Mouse (Mus musculus) heart, embryonic 13.5 days (tissue): Measurements from ENCODE around the gene Serinc3. TPM values are rescaled to one million over a fixed set of nuclear protein-coding genes. Genes with fewer than 3 reads are reported as not detected.
"Not testable (repeated sequence)": the region's sequence is repeated elsewhere in the genome, so short reads cannot be mapped to it uniquely, and the experiment has no call there.

Experiments
- ATAC-seq: fragments of 200-750 bp; cut with Nextera tagmentation; 2 replicates; pipeline ENCODE4 v1.8.0; 2017; ENCODE audit warnings: moderate TSS enrichment; ENCODE audit not compliant: insufficient number of reproducible peaks, low FRiP score, low TSS enrichment; ENCODE audit errors: extremely low read depth
- H3K27ac ChIP-seq: fragments of 300-500 bp; sonication (generic); replicated peaks from 2 replicates; pipeline ENCODE4 v1.5.1; 2015; ENCODE audit warnings: moderate library complexity, mild to moderate bottlenecking, inconsistent platforms
- H3K27me3 ChIP-seq: fragments of 300-500 bp; sonication (generic); replicated peaks from 2 replicates; pipeline ENCODE4 v1.6.1; 2015; ENCODE audit warnings: mild to moderate bottlenecking, inconsistent platforms
- H3K36me3 ChIP-seq: fragments of 300-500 bp; sonication (generic); 2 replicates; pipeline ENCODE4 v1.6.1; 2015; ENCODE audit warnings: mild to moderate bottlenecking, inconsistent platforms
- H3K4me1 ChIP-seq: fragments of 300-500 bp; sonication (generic); 2 replicates; pipeline ENCODE4 v1.6.1; 2015; ENCODE audit warnings: inconsistent platforms
- H3K4me2 ChIP-seq: fragments of 300-500 bp; sonication (generic); 2 replicates; pipeline ENCODE4 v1.6.1; 2015; ENCODE audit warnings: inconsistent platforms, mild to moderate bottlenecking, moderate library complexity
- H3K4me3 ChIP-seq: fragments of 300-500 bp; sonication (generic); 2 replicates; pipeline ENCODE4 v1.5.1; 2015; ENCODE audit warnings: moderate library complexity, mild to moderate bottlenecking, inconsistent platforms
- H3K9ac ChIP-seq: fragments of 300-500 bp; sonication (generic); 2 replicates; pipeline ENCODE4 v1.6.1; 2015; ENCODE audit warnings: inconsistent platforms, mild to moderate bottlenecking, moderate library complexity
- H3K9me3 ChIP-seq: fragments of 300-500 bp; sonication (generic); 2 replicates; pipeline ENCODE4 v1.6.1; 2016; ENCODE audit warnings: inconsistent platforms
- WGBS: fragments of 180-500 bp; shearing (Covaris S2); methylation state at CpG from one replicate; pipeline ENCODE4 v1.1.7; 2015; ENCODE audit warnings: mixed read lengths; 5-methylcytosine and 5-hydroxymethylcytosine counted together
- polyA plus RNA-seq: library from polyadenylated mRNA; unstranded; fragments of >200 nt; fragmentation: Nextera tagmentation; extraction: Ambion mirVana; gene quantifications from 2 replicates; pipeline ENCODE4 v1.2.1, GENCODE M21; 2015

Gene Serinc3
- polyA plus RNA-seq, 1 experiment from 2014 or later: 50.1 TPM

- peak overlapping the region; percentile 98 for H3K9ac ChIP-seq
- peak overlapping the region; percentile 100 for H3K27ac ChIP-seq
- ATAC-seq: no peak
- H3K9me3 ChIP-seq: no peaks in the 10 kb centered on the region
- peaks cover 18% of the 10 kb centered on the region for H3K36me3 ChIP-seq
- no peaks in the 10 kb centered on the region for H3K27me3 ChIP-seq
- 5% methylated on average over 4 of the region's 4 CpGs for WGBS
- peak overlapping the region; percentile 97 for H3K4me3 ChIP-seq
- H3K4me1 ChIP-seq: peaks cover 59% of the 10 kb centered on the region
- peak overlapping the region; percentile 76 for H3K4me2 ChIP-seq
These were observed 884 bp downstream of the Serinc3 start for GRCm38 (mm10) chr2:163644047-163644446.

GRCm38 (mm10) chr2:163643576-163643971 lies 1.4 kb downstream of the Serinc3 start:
- WGBS: 43% methylated on average over 2 of the region's 2 CpGs
- Histone ChIP-seq H3K36me3 (peaks cover 18% of the 10 kb centered on the region), H3K27me3 (no peaks in the 10 kb centered on the region)

GRCm38 (mm10) chr2:163642685-163643575 lies 2.0 kb downstream of the Serinc3 start:
- Histone ChIP-seq H3K27me3 (no peaks in the 10 kb centered on the region), H3K36me3 (peaks cover 18% of the 10 kb centered on the region), H3K4me1 (peaks cover 71% of the 10 kb centered on the region), H3K9me3 (no peaks in the 10 kb centered on the region), H3K4me2 (peak overlapping the region; percentile 76), H3K27ac (peak overlapping the region; percentile 100), H3K9ac (peak overlapping the region; percentile 98), H3K4me3 (peak overlapping the region; percentile 97)
- ATAC-seq: no peak
- WGBS: 81% methylated on average over 30 of the region's 30 CpGs

More at GRCm38 (mm10) chr2:163643576-163643971, 1.4 kb downstream of the Serinc3 start:
- ATAC-seq: no peak
- no peaks in the 10 kb centered on the region for H3K9me3 ChIP-seq
- peak overlapping the region; percentile 76 for H3K4me2 ChIP-seq
- H3K4me1 ChIP-seq: peaks cover 64% of the 10 kb centered on the region
- peak overlapping the region; percentile 97 for H3K4me3 ChIP-seq
- H3K27ac ChIP-seq: peak overlapping the region; percentile 100
- H3K9ac ChIP-seq: peak overlapping the region; percentile 98

GRCm38 (mm10) chr2:163641681-163642080 lies 3.2 kb downstream of the Serinc3 start:
- H3K9ac ChIP-seq: peak overlapping the region; percentile 67
- no peaks in the 10 kb centered on the region for H3K27me3 ChIP-seq
- no peaks in the 10 kb centered on the region for H3K9me3 ChIP-seq
- no peak for ATAC-seq
- H3K4me3 ChIP-seq: peak overlapping the region; percentile 97
- peaks cover 24% of the 10 kb centered on the region for H3K36me3 ChIP-seq
- H3K27ac ChIP-seq: peak overlapping the region; percentile 100
- WGBS: 42% methylated on average over 3 of the region's 3 CpGs
- peak overlapping the region; percentile 76 for H3K4me2 ChIP-seq
- peaks cover 82% of the 10 kb centered on the region for H3K4me1 ChIP-seq

GRCm38 (mm10) chr2:163640493-163640892 lies 4.4 kb downstream of the Serinc3 start:
- Histone ChIP-seq H3K4me2 (peak overlapping the region; percentile 76), H3K9ac (no peak overlapping the region), H3K27ac (0 out of 2 replicates have a peak overlapping the region, but pooled peaks have one; percentile 100), H3K27me3 (no peaks in the 10 kb centered on the region), H3K9me3 (no peaks in the 10 kb centered on the region), H3K36me3 (peaks cover 35% of the 10 kb centered on the region), H3K4me1 (peaks cover 77% of the 10 kb centered on the region), H3K4me3 (peak overlapping the region; percentile 97)
- WGBS: 83% methylated on average over 3 of the region's 3 CpGs
- no peak for ATAC-seq

- Histone ChIP-seq H3K9me3 (no peaks in the 10 kb centered on the region), H3K9ac (peak overlapping the region; percentile 62), H3K4me1 (peaks cover 61% of the 10 kb centered on the region), H3K4me2 (peak overlapping the region; percentile 76), H3K27ac (peak overlapping the region; percentile 83), H3K27me3 (no peaks in the 10 kb centered on the region), H3K4me3 (peak overlapping the region; percentile 13), H3K36me3 (peaks cover 58% of the 10 kb centered on the region)
- no peak for ATAC-seq
- 12% methylated on average over 5 of the region's 5 CpGs for WGBS
These were observed 7.2 kb downstream of the Serinc3 start for GRCm38 (mm10) chr2:163637655-163638266.

GRCm38 (mm10) chr2:163636057-163636456 lies 8.9 kb downstream of the Serinc3 start:
- ATAC-seq: no peak
- Histone ChIP-seq H3K9me3 (no peaks in the 10 kb centered on the region), H3K9ac (no peak overlapping the region), H3K4me1 (peaks cover 45% of the 10 kb centered on the region), H3K4me3 (no peak overlapping the region), H3K27me3 (no peaks in the 10 kb centered on the region), H3K4me2 (no peak overlapping the region), H3K27ac (no peak overlapping the region), H3K36me3 (peaks cover 73% of the 10 kb centered on the region)
- WGBS: 90% methylated on average over 2 of the region's 2 CpGs

- Histone ChIP-seq H3K4me1 (peaks cover 26% of the 10 kb centered on the region), H3K4me3 (no peak overlapping the region), H3K27ac (no peak overlapping the region), H3K9me3 (no peaks in the 10 kb centered on the region), H3K9ac (no peak overlapping the region), H3K36me3 (peaks cover 78% of the 10 kb centered on the region), H3K27me3 (no peaks in the 10 kb centered on the region), H3K4me2 (no peak overlapping the region)
- WGBS: 83% methylated on average over 2 of the region's 2 CpGs
- ATAC-seq: no peak
These were observed 10.7 kb downstream of the Serinc3 start for GRCm38 (mm10) chr2:163634211-163634610.

GRCm38 (mm10) chr2:163631715-163632114 lies 13.2 kb downstream of the Serinc3 start:
- Histone ChIP-seq H3K36me3 (peaks cover 98% of the 10 kb centered on the region), H3K4me3 (no peak overlapping the region), H3K27me3 (no peaks in the 10 kb centered on the region), H3K4me1 (peaks cover 2% of the 10 kb centered on the region), H3K9me3 (no peaks in the 10 kb centered on the region), H3K4me2 (no peak overlapping the region), H3K9ac (no peak overlapping the region), H3K27ac (no peak overlapping the region)
- no peak for ATAC-seq
- 91% methylated on average over 2 of the region's 2 CpGs for WGBS

- Histone ChIP-seq H3K4me1 (no peaks in the 10 kb centered on the region), H3K4me2 (no peak overlapping the region), H3K4me3 (no peak overlapping the region), H3K36me3 (peaks cover 98% of the 10 kb centered on the region), H3K9me3 (no peaks in the 10 kb centered on the region), H3K27ac (no peak overlapping the region), H3K9ac (no peak overlapping the region), H3K27me3 (no peaks in the 10 kb centered on the region)
- no peak for ATAC-seq
- 89% methylated on average over 4 of the region's 4 CpGs for WGBS
These were observed 13.7 kb downstream of the Serinc3 start for GRCm38 (mm10) chr2:163631223-163631622.

- not testable (repeated sequence) for H3K9ac ChIP-seq, H3K9me3 ChIP-seq, H3K27me3 ChIP-seq, H3K27ac ChIP-seq, H3K4me1 ChIP-seq, ATAC-seq, H3K4me2 ChIP-seq, H3K4me3 ChIP-seq
- peaks cover 98% of the 10 kb centered on the region for H3K36me3 ChIP-seq
- 95% methylated on average over 3 of the region's 3 CpGs for WGBS
These were observed 23.5 kb downstream of the Serinc3 start for GRCm38 (mm10) chr2:163621401-163621800.
